Mouse (Mus musculus) hindbrain, embryonic 16.5 days (tissue): ENCODE measurements around the gene Cd83. TPM values are rescaled to one million over a fixed set of nuclear protein-coding genes. Genes with fewer than 3 reads are reported as not detected.

Experiments used
- ATAC-seq: fragments of 200-750 bp; cut with Nextera tagmentation; 2 replicates; pipeline ENCODE4 v1.8.0; 2017; ENCODE audit warnings: moderate TSS enrichment, moderate library complexity
- H3K27ac ChIP-seq: fragments of 300-500 bp; sonication (generic); 2 replicates; pipeline ENCODE4 v1.5.1; 2014; ENCODE audit warnings: low read depth, mild to moderate bottlenecking, control low read depth, low read length, moderate library complexity
- H3K27me3 ChIP-seq: fragments of 300-500 bp; sonication (generic); replicated peaks from 2 replicates; pipeline ENCODE4 v1.6.1; 2014; ENCODE audit warnings: low read length; ENCODE audit not compliant: control insufficient read depth, insufficient read depth
- H3K36me3 ChIP-seq: fragments of 300-500 bp; sonication (generic); 2 replicates; pipeline ENCODE4 v1.6.1; 2014; ENCODE audit warnings: mild to moderate bottlenecking, low read length, moderate library complexity, mixed read lengths; ENCODE audit not compliant: control insufficient read depth, insufficient read depth
- H3K4me1 ChIP-seq: fragments of 300-500 bp; sonication (generic); 2 replicates; pipeline ENCODE4 v1.6.1; 2014; ENCODE audit warnings: low read depth, low read length; ENCODE audit not compliant: control insufficient read depth, insufficient read depth
- H3K4me2 ChIP-seq: fragments of 300-500 bp; sonication (generic); 2 replicates; pipeline ENCODE4 v1.6.1; 2014; ENCODE audit warnings: mild to moderate bottlenecking, low read length, control low read depth, moderate library complexity
- H3K4me3 ChIP-seq: fragments of 300-500 bp; sonication (generic); 2 replicates; pipeline ENCODE4 v1.5.1; 2014; ENCODE audit warnings: mild to moderate bottlenecking, low read length, control low read depth, moderate library complexity
- H3K9ac ChIP-seq: fragments of 300-500 bp; sonication (generic); 2 replicates; pipeline ENCODE4 v1.6.1; 2014; ENCODE audit warnings: low read depth, mild to moderate bottlenecking, control low read depth, low read length, moderate library complexity
- H3K9me3 ChIP-seq: fragments of 300-500 bp; sonication (generic); 2 replicates; pipeline ENCODE4 v1.6.1; 2014; ENCODE audit warnings: mild to moderate bottlenecking, low read length, moderate library complexity; ENCODE audit not compliant: control insufficient read depth
- WGBS: fragments of 180-500 bp; shearing (Covaris S2); extraction: QIAGEN DNeasy Blood & Tissue Kit; methylation state at CpG from one replicate; pipeline ENCODE4 v1.1.7; 2014; 5-methylcytosine and 5-hydroxymethylcytosine counted together
- polyA plus RNA-seq: library from polyadenylated mRNA; unstranded; fragments of >200 nt; fragmentation: Nextera tagmentation; extraction: Ambion mirVana; gene quantifications from 2 replicates; pipeline ENCODE4 v1.2.1, GENCODE M21; 2015

Cd83 gene
- polyA plus RNA-seq, 1 experiment from 2014 or later = 36.4 TPM

- ATAC-seq = no peak
- WGBS = 22% methylated on average over 4 of the region's 4 CpGs
- Histone ChIP-seq H3K9ac (no peak overlapping the region), H3K4me1 (no peaks in the 10 kb centered on the region), H3K4me2 (no peak overlapping the region), H3K27ac (no peak overlapping the region), H3K4me3 (no peak overlapping the region), H3K9me3 (no peaks in the 10 kb centered on the region), H3K36me3 (no peaks in the 10 kb centered on the region), H3K27me3 (no peaks in the 10 kb centered on the region)
Observed at GRCm38 (mm10) chr13:43837812-43838211, 53.2 kb downstream of the Cd83 start.

- H3K9ac ChIP-seq = no peak overlapping the region
- H3K4me2 ChIP-seq = no peak overlapping the region
- no peaks in the 10 kb centered on the region for H3K36me3 ChIP-seq
- H3K4me1 ChIP-seq = no peaks in the 10 kb centered on the region
- H3K27me3 ChIP-seq = no peaks in the 10 kb centered on the region
- H3K27ac ChIP-seq = no peak overlapping the region
- H3K4me3 ChIP-seq = no peak overlapping the region
- ATAC-seq = no peak
- no peaks in the 10 kb centered on the region for H3K9me3 ChIP-seq
- WGBS = 92% methylated on average over 5 of the region's 5 CpGs
Observed at GRCm38 (mm10) chr13:43845151-43845550, 60.6 kb downstream of the Cd83 start.

DNA sequence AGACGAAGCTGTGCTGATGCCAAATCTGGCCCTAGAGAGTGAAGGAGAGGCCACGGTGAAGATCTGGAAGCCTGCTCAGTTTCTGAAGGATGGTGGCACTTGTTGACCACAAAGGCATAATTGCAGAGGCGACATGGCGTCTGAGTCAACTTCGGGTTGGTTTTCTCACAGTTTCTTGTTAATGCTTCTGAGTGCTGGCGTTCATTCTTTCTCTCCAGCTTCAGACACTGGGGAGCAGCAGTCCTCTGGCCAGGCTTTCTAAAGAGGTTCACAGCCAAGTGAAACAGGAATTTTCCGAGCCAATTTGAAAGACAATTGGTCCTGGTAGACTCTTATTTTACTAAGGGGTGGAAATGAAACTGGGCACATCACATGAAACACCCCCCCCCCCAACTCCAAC is 62.6 kb downstream of the Cd83 start:
- Histone ChIP-seq H3K27ac (no peak overlapping the region), H3K9ac (no peak overlapping the region), H3K36me3 (no peaks in the 10 kb centered on the region), H3K4me3 (no peak overlapping the region), H3K27me3 (no peaks in the 10 kb centered on the region), H3K9me3 (no peaks in the 10 kb centered on the region), H3K4me1 (no peaks in the 10 kb centered on the region), H3K4me2 (no peak overlapping the region)
- no peak for ATAC-seq
- WGBS = 80% methylated on average over 7 of the region's 7 CpGs

- Histone ChIP-seq H3K9ac (no peak overlapping the region), H3K9me3 (no peaks in the 10 kb centered on the region), H3K4me2 (no peak overlapping the region), H3K4me1 (no peaks in the 10 kb centered on the region), H3K27me3 (no peaks in the 10 kb centered on the region), H3K4me3 (no peak overlapping the region), H3K27ac (no peak overlapping the region), H3K36me3 (no peaks in the 10 kb centered on the region)
- WGBS = 44% methylated on average over 4 of the region's 4 CpGs
- ATAC-seq = no peak
Observed at GRCm38 (mm10) chr13:43849816-43850215, 65.2 kb downstream of the Cd83 start.

- WGBS = 21% methylated on average over 4 of the region's 4 CpGs
- Histone ChIP-seq H3K9ac (no peak overlapping the region), H3K9me3 (no peaks in the 10 kb centered on the region), H3K27me3 (no peaks in the 10 kb centered on the region), H3K4me1 (no peaks in the 10 kb centered on the region), H3K27ac (no peak overlapping the region), H3K4me2 (no peak overlapping the region), H3K4me3 (no peak overlapping the region), H3K36me3 (no peaks in the 10 kb centered on the region)
- no peak for ATAC-seq
Observed at GRCm38 (mm10) chr13:43851108-43851507, 66.5 kb downstream of the Cd83 start.

Other genes with a start within 250 kb of the Cd83 start
- 6.2 and 8.0 TPM in 2 replicates for gene Mcur1, start 224.6 kb upstream of the Cd83 start, polyA plus RNA-seq
- 30.5 and 34.1 TPM in 2 replicates for gene Rnf182, start 169.1 kb upstream of the Cd83 start, polyA plus RNA-seq